ENCODE assay signal across 20 mouse cellular contexts in the genomic region with DNA sequence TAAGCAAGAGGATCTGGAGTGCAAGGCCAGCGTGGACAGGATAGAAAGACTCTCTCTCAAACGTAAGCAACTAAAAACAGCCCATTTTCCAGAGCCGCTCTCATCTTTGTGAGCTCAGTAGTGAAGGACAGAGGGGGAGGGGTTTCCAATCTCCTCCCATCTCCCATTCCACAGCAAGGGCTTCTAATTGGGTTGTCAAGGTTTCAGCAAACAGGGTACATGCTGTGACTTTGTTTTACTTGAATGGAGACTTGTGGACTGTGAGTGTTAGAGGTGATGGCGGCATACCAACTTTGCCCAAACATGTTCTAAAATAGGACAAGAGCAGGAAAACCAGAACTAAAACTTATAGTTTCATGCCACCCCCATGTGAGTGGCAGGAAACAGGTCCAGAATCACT. TPM values are rescaled to one million over a fixed set of nuclear protein-coding genes. Genes with fewer than 3 reads are reported as not detected.
DNase-seq lines count a peak whose midpoint lies in the region; ATAC-seq and TF ChIP-seq lines count a peak whose summit lies in the region.
"Had no signal": no experiment of that assay in that cellular context is flagged by ENCODE, and none has a peak within 500 bp of the region (broad histone marks: within the 10 kb centered on the region; RNA-seq: fewer than 3 reads in every experiment).

No protein-coding gene starts in this region.

- no peak overlapping the region for H3K27ac ChIP-seq in hindbrain, embryonic 15.5 days (replicated peaks)
- no peak overlapping the region for H3K27ac ChIP-seq in hindbrain, embryonic 12.5 days
- H3K27ac ChIP-seq: gastrocnemius, adult 2 months; heart, embryonic 10.5 days; kidney, postnatal 0 days had no signal

- H3K9ac ChIP-seq in hindbrain, embryonic 15.5 days, result no peak overlapping the region
- no peak overlapping the region for H3K9ac ChIP-seq in hindbrain, embryonic 12.5 days

- H3K4me2 ChIP-seq in hindbrain, embryonic 15.5 days, result no peak overlapping the region
- H3K4me2 ChIP-seq in hindbrain, embryonic 12.5 days (replicated peaks), result no peak overlapping the region

- no peak for TF ChIP-seq CTCF in E14TG2a.4 (conservative IDR thresholded peaks at IDR 0.05; ENCODE audit: low read length)

- no peaks in the 10 kb centered on the region for H3K9me3 ChIP-seq in hindbrain, embryonic 15.5 days
- H3K9me3 ChIP-seq in hindbrain, embryonic 12.5 days (replicated peaks), result no peaks in the 10 kb centered on the region
- peaks cover 7% of the 10 kb centered on the region for H3K9me3 ChIP-seq in E14TG2a.4 (ENCODE audit: low read length)
- H3K9me3 ChIP-seq: heart, embryonic 10.5 days had no signal

- peaks cover 2% of the 10 kb centered on the region; the same call in 1 of the 2 replicates for H3K4me1 ChIP-seq in hindbrain, embryonic 15.5 days (replicated peaks)
- H3K4me1 ChIP-seq in hindbrain, embryonic 12.5 days, result 0 out of 2 replicates have a peak, but pooled peaks cover 7% of the 10 kb centered on the region
- peaks cover 43% of the 10 kb centered on the region for H3K4me1 ChIP-seq in E14TG2a.4 (replicated peaks; ENCODE audit: low read depth, low read length)
- H3K4me1 ChIP-seq: heart, embryonic 10.5 days had no signal

- 31% methylated on average over 4 of the region's 4 CpGs for whole genome bisulfite sequencing in hindbrain, embryonic 15.5 days
- 35% methylated on average over 4 of the region's 4 CpGs for WGBS in hindbrain, embryonic 12.5 days

- peaks cover 48% of the 10 kb centered on the region for H3K36me3 ChIP-seq in hindbrain, embryonic 15.5 days
- H3K36me3 ChIP-seq in hindbrain, embryonic 12.5 days, result peaks cover 64% of the 10 kb centered on the region
- peaks cover 82% of the 10 kb centered on the region for H3K36me3 ChIP-seq in E14TG2a.4 (ENCODE audit: insufficient read depth, low read length)

- ATAC-seq in hindbrain, embryonic 15.5 days (ENCODE audit: low FRiP score, low read depth), result 0 out of 2 replicates have a peak, but pooled peaks have one; percentile 51
- ATAC-seq in hindbrain, embryonic 12.5 days (ENCODE audit: low FRiP score), result no peak
- ATAC-seq in megakaryocyte progenitor cell, adult 5-6 weeks (replicated peaks; ENCODE audit: poor library complexity), result no peak
- ATAC-seq: CD4-positive, CD25-positive, alpha-beta regulatory T cell, adult 4 months; midbrain, embryonic 16.5 days had no signal

- no peaks in the 10 kb centered on the region for H3K27me3 ChIP-seq in hindbrain, embryonic 15.5 days
- no peaks in the 10 kb centered on the region for H3K27me3 ChIP-seq in hindbrain, embryonic 12.5 days
- no peaks in the 10 kb centered on the region for H3K27me3 ChIP-seq in E14TG2a.4 (ENCODE audit: insufficient read depth, low read length)

- DNase-seq in embryo, embryonic 10.5 days (ENCODE audit: low spot score), result peak; percentile 20
- no peak for DNase-seq in embryo, embryonic 11 days
- peak; percentile 80 for DNase-seq in ZHBTc4 (ENCODE audit: low read depth, low spot score)
- no peak for DNase-seq in thymus, postnatal 4 days
- DNase-seq: adrenal gland, adult 8-10 months; cerebellum, adult 9-11 months; gastrocnemius, adult 2 months; kidney, adult 18-20 months; liver; lung, postnatal 10 days; right cerebral cortex, postnatal 4 days had no signal

- no peak overlapping the region for H3K4me3 ChIP-seq in hindbrain, embryonic 15.5 days
- H3K4me3 ChIP-seq in hindbrain, embryonic 12.5 days, result no peak overlapping the region
- H3K4me3 ChIP-seq in E14TG2a.4 (replicated peaks; ENCODE audit: low read length), result peak overlapping the region; percentile 37
- H3K4me3 ChIP-seq: gastrocnemius, adult 2 months; heart, embryonic 10.5 days had no signal

RNA-seq across cellular contexts. Expression of gene Tecta, which starts 39.7 kb away (rescaled TPM):
- polyA plus RNA-seq in hindbrain, embryonic 15.5 days (2015; fragmentation: Nextera tagmentation; extraction: Ambion mirVana), result 0.36 and 0.38 TPM in 2 replicates
- polyA plus RNA-seq in hindbrain, embryonic 12.5 days (2016; fragmentation: Nextera tagmentation; extraction: Ambion mirVana), result 0.94 and 1.8 TPM in 2 replicates
- not detected in 2 replicates for total RNA-seq in megakaryocyte progenitor cell, adult 5-6 weeks (2015)
- not detected in 2 replicates for total RNA-seq in megakaryocyte progenitor cell, adult 5-6 weeks (2017)
- total RNA-seq: megakaryocyte, adult 5-6 weeks had no signal
- polyA plus RNA-seq: CD4-positive, CD25-positive, alpha-beta regulatory T cell, adult 4 months had no signal

Comparison
In these comparisons a context has a peak if more than half of its experiments do, and no peak if none do; other contexts are left out.
1. DNase-seq: peak in embryo, embryonic 10.5 days (single experiment) and ZHBTc4 (single experiment); none in embryo, embryonic 11 days (single experiment) and thymus, postnatal 4 days (single experiment).